Mouse (Mus musculus): ENCODE data around the gene Hoxa9. TPM values are rescaled to one million over a fixed set of nuclear protein-coding genes. Genes with fewer than 3 reads are reported as not detected.

Gene Hoxa9
- total and polyA plus RNA-seq, 2 experiments from 2014 or later: 0.19 TPM; not detected in 1

- no peaks in the 10 kb centered on the region for H3K36me3 ChIP-seq (replicated peaks; ENCODE audit: control insufficient read depth, insufficient read depth, low read length)
- no peak for ATAC-seq (ENCODE audit: insufficient read depth, low read depth)
- H3K4me3 ChIP-seq (ENCODE audit: low read depth, low read length): no peak overlapping the region
- peaks cover 96% of the 10 kb centered on the region for H3K27me3 ChIP-seq (ENCODE audit: control insufficient read depth, insufficient read depth, low read length)
- TF ChIP-seq CTCF (IDR thresholded peaks at IDR 0.05; ENCODE audit: low read depth) (no peak), EP300 (IDR thresholded peaks at IDR 0.05; ENCODE audit: low read depth) (no peak)
- no peak overlapping the region for H3K27ac ChIP-seq (ENCODE audit: low read depth)
- no peak overlapping the region for H3K4me2 ChIP-seq (ENCODE audit: low read depth, low read length)
- H3K4me1 ChIP-seq (ENCODE audit: control insufficient read depth, insufficient read depth): peaks cover 6% of the 10 kb centered on the region; the same call in 1 of the 2 replicates
- no peak overlapping the region for H3K9ac ChIP-seq (replicated peaks; ENCODE audit: low read depth, low read length)
- DNase-seq (ENCODE audit: low spot score): no peak
- 5% methylated on average over 5 of the region's 5 CpGs for WGBS
- no peaks in the 10 kb centered on the region for H3K9me3 ChIP-seq (replicated peaks; ENCODE audit: control insufficient read depth, low read length)
These were observed 33.4 kb upstream of the Hoxa9 start for GRCm38 (mm10) chr6:52264106-52264790.

DNA sequence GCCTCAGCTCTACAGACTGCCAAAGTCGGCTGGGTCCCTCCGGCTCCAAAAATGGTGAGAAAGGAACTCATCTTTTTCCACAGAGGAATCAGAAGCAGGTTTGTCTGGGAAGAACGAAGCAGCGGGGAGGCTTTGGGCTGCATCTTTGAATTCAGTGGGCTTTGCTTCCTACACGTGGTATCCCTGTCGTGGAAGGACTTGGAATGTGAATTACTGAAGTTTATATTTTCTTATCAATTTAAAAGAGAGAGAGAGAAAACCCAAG lies 32.4 kb upstream of the Hoxa9 start:
- H3K4me2 ChIP-seq (ENCODE audit: low read depth, low read length): no peak overlapping the region

DNA sequence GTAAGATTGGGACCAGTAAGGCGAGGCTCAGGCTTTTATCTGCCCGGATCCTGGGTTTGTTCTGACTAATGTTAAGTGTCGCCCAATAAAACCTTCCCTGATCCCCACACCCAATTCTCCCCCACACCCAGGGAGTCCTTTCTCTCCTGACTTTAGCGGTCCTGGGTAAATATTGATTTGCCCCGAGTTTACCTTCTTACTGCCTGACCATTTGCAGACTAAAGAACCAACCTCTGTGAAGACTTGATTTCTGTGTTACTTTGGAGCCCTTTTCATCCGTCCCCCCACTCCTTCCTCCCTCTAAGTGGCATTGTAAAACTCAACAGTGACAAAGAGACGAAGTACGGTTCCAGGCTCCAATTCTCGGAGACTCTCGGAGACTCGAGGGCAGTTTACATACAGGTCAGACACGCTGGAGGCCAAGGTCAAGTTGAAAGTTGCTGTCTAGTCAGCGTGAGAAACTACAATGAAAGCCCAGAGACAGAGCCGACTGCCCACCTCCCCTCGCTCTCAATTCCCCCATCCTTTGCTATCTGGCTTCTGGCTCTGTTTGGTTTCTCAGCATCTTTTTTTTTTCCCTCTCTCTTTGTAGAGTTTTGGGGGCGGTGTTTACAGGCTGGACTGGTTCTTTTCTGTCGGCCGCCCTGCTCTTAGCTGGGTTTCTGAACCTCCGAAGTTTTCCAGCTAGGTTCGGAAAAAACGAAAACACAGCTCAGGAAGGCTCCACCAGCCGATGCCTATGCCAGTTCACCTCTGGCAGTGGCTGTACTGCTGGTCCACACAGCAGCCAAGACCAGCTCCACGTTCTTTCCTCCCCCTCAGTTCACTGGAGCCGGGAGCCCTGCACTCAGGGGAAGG lies 31.8 kb upstream of the Hoxa9 start:
- TF ChIP-seq EP300 (IDR thresholded peaks at IDR 0.05; ENCODE audit: low read depth) (no peak), CTCF (IDR thresholded peaks at IDR 0.05; ENCODE audit: low read depth) (no peak)
- H3K9ac ChIP-seq (replicated peaks; ENCODE audit: low read depth, low read length): no peak overlapping the region
- H3K36me3 ChIP-seq (replicated peaks; ENCODE audit: control insufficient read depth, insufficient read depth, low read length): no peaks in the 10 kb centered on the region
- peak overlapping the region; percentile 10; the same call in 1 of the 2 replicates for H3K4me3 ChIP-seq (ENCODE audit: low read depth, low read length)
- H3K4me1 ChIP-seq (ENCODE audit: control insufficient read depth, insufficient read depth): peaks cover 6% of the 10 kb centered on the region; the same call in 1 of the 2 replicates
- ATAC-seq (ENCODE audit: insufficient read depth, low read depth) (no peak), DNase-seq (ENCODE audit: low spot score) (no peak)
- peaks cover 96% of the 10 kb centered on the region for H3K27me3 ChIP-seq (ENCODE audit: control insufficient read depth, insufficient read depth, low read length)
- no peak overlapping the region for H3K27ac ChIP-seq (ENCODE audit: low read depth)
- 3% methylated on average over 24 of the region's 24 CpGs for WGBS
- no peaks in the 10 kb centered on the region for H3K9me3 ChIP-seq (replicated peaks; ENCODE audit: control insufficient read depth, low read length)
- no peak overlapping the region for H3K4me2 ChIP-seq (ENCODE audit: low read depth, low read length)

More for the DNA sequence above, 32.4 kb upstream of the Hoxa9 start:
- ATAC-seq (ENCODE audit: insufficient read depth, low read depth) (no peak), DNase-seq (ENCODE audit: low spot score) (no peak)
- TF ChIP-seq EP300 (IDR thresholded peaks at IDR 0.05; ENCODE audit: low read depth) (no peak), CTCF (IDR thresholded peaks at IDR 0.05; ENCODE audit: low read depth) (no peak)
- Histone ChIP-seq H3K27ac (ENCODE audit: low read depth) (no peak overlapping the region), H3K4me3 (ENCODE audit: low read depth, low read length) (no peak overlapping the region), H3K9ac (replicated peaks; ENCODE audit: low read depth, low read length) (no peak overlapping the region), H3K9me3 (replicated peaks; ENCODE audit: control insufficient read depth, low read length) (no peaks in the 10 kb centered on the region), H3K36me3 (replicated peaks; ENCODE audit: control insufficient read depth, insufficient read depth, low read length) (no peaks in the 10 kb centered on the region), H3K27me3 (ENCODE audit: control insufficient read depth, insufficient read depth, low read length) (peaks cover 96% of the 10 kb centered on the region), H3K4me1 (ENCODE audit: control insufficient read depth, insufficient read depth) (peaks cover 6% of the 10 kb centered on the region; the same call in 1 of the 2 replicates)
- WGBS: 8% methylated on average over 6 of the region's 6 CpGs

GRCm38 (mm10) chr6:52261751-52262462 lies 31.0 kb upstream of the Hoxa9 start:
- H3K4me1 ChIP-seq (ENCODE audit: control insufficient read depth, insufficient read depth): peaks cover 6% of the 10 kb centered on the region; the same call in 1 of the 2 replicates
- no peaks in the 10 kb centered on the region for H3K36me3 ChIP-seq (replicated peaks; ENCODE audit: control insufficient read depth, insufficient read depth, low read length)
- H3K4me3 ChIP-seq (ENCODE audit: low read depth, low read length): peak overlapping the region; percentile 10
- ATAC-seq (ENCODE audit: insufficient read depth, low read depth) (no peak), DNase-seq (ENCODE audit: low spot score) (no peak)
- no peak overlapping the region for H3K27ac ChIP-seq (ENCODE audit: low read depth)
- no peaks in the 10 kb centered on the region for H3K9me3 ChIP-seq (replicated peaks; ENCODE audit: control insufficient read depth, low read length)
- no peak for TF ChIP-seq EP300 (IDR thresholded peaks at IDR 0.05; ENCODE audit: low read depth)
- no peak for TF ChIP-seq CTCF (IDR thresholded peaks at IDR 0.05; ENCODE audit: low read depth)
- no peak overlapping the region for H3K4me2 ChIP-seq (ENCODE audit: low read depth, low read length)
- peaks cover 97% of the 10 kb centered on the region for H3K27me3 ChIP-seq (ENCODE audit: control insufficient read depth, insufficient read depth, low read length)
- 2% methylated on average over 9 of the region's 9 CpGs for WGBS
- no peak overlapping the region for H3K9ac ChIP-seq (replicated peaks; ENCODE audit: low read depth, low read length)

All from heart, postnatal 0 days (tissue).